In genomic region chr1:193650275-193650674, GRCm38 (mm10) we compare ENCODE assay signal across 21 mouse cellular contexts.
DNase-seq lines count a peak whose midpoint lies in the region; ATAC-seq and TF ChIP-seq lines count a peak whose summit lies in the region.
"Had no signal": no experiment of that assay in that cellular context is flagged by ENCODE, and none has a peak within 500 bp of the region (broad histone marks: within the 10 kb centered on the region; RNA-seq: fewer than 3 reads in every experiment).

No protein-coding gene starts in this region.

- H3K4me3 ChIP-seq in gastrocnemius, adult 2 months = no peak overlapping the region
- H3K4me3 ChIP-seq in lung, embryonic 14.5 days (ENCODE audit: low read depth, low read length) = no peak overlapping the region
- H3K4me3 ChIP-seq: embryonic facial prominence, embryonic 12.5 days; forebrain, embryonic 10.5 days; heart, embryonic 15.5 days; hindbrain, embryonic 15.5 days; limb, embryonic 13.5 days; midbrain, embryonic 12.5 days; stomach, embryonic 15.5 days had no signal

- intact Hi-C loops in gastrocnemius, adult 2 months (cut with DNase I) = no loop called here

- H3K9ac ChIP-seq in lung, embryonic 14.5 days = no peak overlapping the region
- H3K9ac ChIP-seq: embryonic facial prominence, embryonic 12.5 days; heart, embryonic 15.5 days; hindbrain, embryonic 15.5 days; limb, embryonic 13.5 days; midbrain, embryonic 12.5 days; stomach, embryonic 15.5 days had no signal

- no peaks in the 10 kb centered on the region for H3K4me1 ChIP-seq in lung, embryonic 14.5 days (ENCODE audit: insufficient read depth)
- H3K4me1 ChIP-seq: embryonic facial prominence, embryonic 12.5 days; hindbrain, embryonic 15.5 days; limb, embryonic 13.5 days; stomach, embryonic 15.5 days had no signal

- no peak overlapping the region for H3K4me2 ChIP-seq in lung, embryonic 14.5 days
- H3K4me2 ChIP-seq: embryonic facial prominence, embryonic 12.5 days; heart, embryonic 15.5 days; hindbrain, embryonic 15.5 days; limb, embryonic 13.5 days; midbrain, embryonic 12.5 days; stomach, embryonic 15.5 days had no signal

- H3K9me3 ChIP-seq in lung, embryonic 14.5 days (ENCODE audit: low read depth, low read length) = no peaks in the 10 kb centered on the region
- H3K9me3 ChIP-seq: embryonic facial prominence, embryonic 12.5 days; forebrain, embryonic 10.5 days; heart, embryonic 15.5 days; hindbrain, embryonic 15.5 days; limb, embryonic 13.5 days; midbrain, embryonic 12.5 days; stomach, embryonic 15.5 days had no signal

- DNase-seq in gastrocnemius, adult 2 months = no peak
- no peak for DNase-seq in gastrocnemius, adult 8-10 months (ENCODE audit: low spot score in 2 of 2)
- no peak for DNase-seq in lung, embryonic 14.5 days
- DNase-seq in lung, postnatal 14 days = no peak
- peak; percentile 28 for DNase-seq in ES-CJ7 (ENCODE audit: low read depth, low spot score)
- DNase-seq in cerebellum, adult 18-20 months = no peak
- no peak for DNase-seq in cerebellum, postnatal 10 days
- DNase-seq: adrenal gland, postnatal 36 days; cerebellum, postnatal 36 days; kidney, adult 8-10 months; kidney, postnatal 4 days; lung, adult 2 months; right cerebral cortex, adult 18-20 months had no signal

- no peak for ATAC-seq in lung, embryonic 14.5 days (ENCODE audit: insufficient read depth)
- peak; percentile 73; the same call in 1 of the 2 replicates for ATAC-seq in erythroid progenitor cell, adult 5-6 weeks (replicated peaks; ENCODE audit: low FRiP score, poor library complexity, severe bottlenecking)

- H3K27me3 ChIP-seq in lung, embryonic 14.5 days (ENCODE audit: insufficient read depth, low read length) = no peaks in the 10 kb centered on the region
- H3K27me3 ChIP-seq: embryonic facial prominence, embryonic 12.5 days; heart, embryonic 15.5 days; hindbrain, embryonic 15.5 days; limb, embryonic 13.5 days; midbrain, embryonic 12.5 days; stomach, embryonic 15.5 days had no signal

- no peaks in the 10 kb centered on the region for H3K36me3 ChIP-seq in lung, embryonic 14.5 days (ENCODE audit: insufficient read depth)
- H3K36me3 ChIP-seq: embryonic facial prominence, embryonic 12.5 days; forebrain, embryonic 10.5 days; heart, embryonic 15.5 days; hindbrain, embryonic 15.5 days; limb, embryonic 13.5 days; midbrain, embryonic 12.5 days; stomach, embryonic 15.5 days had no signal

- peak; percentile 18; the same call in 1 of the 2 replicates for TF ChIP-seq CTCF in gastrocnemius, adult 2 months (IDR thresholded peaks at IDR 0.05)
- peak; percentile 32; the same call in 1 of the 2 replicates for TF ChIP-seq CTCF in lung, embryonic 14.5 days (IDR thresholded peaks at IDR 0.05; ENCODE audit: low read depth)

- no peak overlapping the region for H3K27ac ChIP-seq in gastrocnemius, adult 2 months
- H3K27ac ChIP-seq in lung, embryonic 14.5 days (ENCODE audit: low read depth) = no peak overlapping the region
- H3K27ac ChIP-seq: embryonic facial prominence, embryonic 12.5 days; forebrain, embryonic 10.5 days; heart, embryonic 15.5 days; hindbrain, embryonic 15.5 days; limb, embryonic 13.5 days; midbrain, embryonic 12.5 days; stomach, embryonic 15.5 days had no signal
